Mouse (Mus musculus): ENCODE data around the gene Creg1.

The Creg1 gene

GRCm38 (mm10) chr1:165763635-165764372, at the start of gene Creg1:
Gene Creg1, plus strand, starts transcription at chr1:165763746.
- peak; percentile 96 for DNase-seq (ENCODE audit: low spot score)

GRCm38 (mm10) chr1:165713798-165714197, 49.7 kb upstream of the Creg1 start:
- DNase-seq (ENCODE audit: low spot score) = no peak

GRCm38 (mm10) chr1:165716426-165716825, 47.1 kb upstream of the Creg1 start:
- DNase-seq (ENCODE audit: low spot score) = no peak

GRCm38 (mm10) chr1:165717711-165718542, 45.6 kb upstream of the Creg1 start:
- no peak for DNase-seq (ENCODE audit: low spot score)

DNA sequence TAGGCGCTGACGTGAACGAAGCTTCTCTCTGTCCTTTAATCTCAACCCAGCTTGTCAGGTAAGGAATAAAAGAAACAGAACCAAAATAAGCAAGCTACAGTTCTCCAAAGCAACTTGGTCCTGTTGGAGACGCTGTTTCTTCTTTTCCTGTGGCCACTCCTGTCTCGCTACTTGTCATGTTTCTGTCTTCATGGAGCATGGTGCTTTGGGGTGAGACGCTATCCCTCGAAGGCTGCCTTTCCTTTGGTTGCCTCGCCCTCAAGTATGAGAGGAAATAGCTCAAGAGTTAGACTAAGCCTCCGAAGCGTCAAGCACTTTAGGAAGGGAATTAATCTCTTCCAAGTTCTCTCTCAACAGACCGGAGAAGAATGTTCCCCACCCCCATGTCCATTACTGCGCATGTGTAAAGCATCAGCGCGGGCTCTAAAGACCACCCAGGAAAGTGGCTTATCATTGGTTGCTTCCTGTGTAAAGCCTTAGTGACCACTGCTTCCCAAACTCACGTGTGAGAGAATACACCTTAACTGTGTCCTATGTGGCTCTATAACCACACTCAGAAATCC, 44.9 kb upstream of the Creg1 start:
- no peak for DNase-seq (ENCODE audit: low spot score)

DNA sequence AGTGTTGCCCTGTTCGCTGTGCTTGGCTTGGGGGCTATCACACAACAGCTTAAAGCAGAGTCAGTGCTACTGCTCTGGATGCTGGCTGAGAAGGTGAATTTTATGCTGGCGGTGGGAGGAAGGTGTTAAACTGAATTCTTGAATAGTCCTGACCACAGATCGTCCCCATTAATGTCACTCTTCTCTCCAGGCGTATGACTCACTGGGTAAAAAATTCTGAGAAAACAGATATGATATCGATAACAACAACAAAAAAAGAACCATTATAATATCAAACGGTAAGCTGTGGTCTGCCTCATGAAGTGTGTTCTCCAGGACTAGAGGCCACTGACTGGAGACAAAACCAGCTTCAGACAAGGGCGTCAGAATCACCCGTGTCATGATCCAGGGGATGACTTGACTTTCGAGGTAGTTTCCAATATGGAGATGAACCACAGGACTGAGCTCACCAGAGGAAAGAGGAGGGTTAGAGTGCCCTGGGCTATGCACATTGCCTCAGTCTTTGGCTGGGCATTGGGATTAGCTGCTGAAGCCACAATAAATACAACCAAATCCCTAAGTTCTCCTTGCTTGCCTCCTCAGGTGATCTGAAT, 40.9 kb upstream of the Creg1 start:
- DNase-seq (ENCODE audit: low spot score) = no peak

- no peak for DNase-seq (ENCODE audit: low spot score)
These were observed 39.1 kb upstream of the Creg1 start for GRCm38 (mm10) chr1:165724219-165725033.

- DNase-seq (ENCODE audit: low spot score) = no peak
These were observed 38.4 kb upstream of the Creg1 start for GRCm38 (mm10) chr1:165725039-165725644.

DNA sequence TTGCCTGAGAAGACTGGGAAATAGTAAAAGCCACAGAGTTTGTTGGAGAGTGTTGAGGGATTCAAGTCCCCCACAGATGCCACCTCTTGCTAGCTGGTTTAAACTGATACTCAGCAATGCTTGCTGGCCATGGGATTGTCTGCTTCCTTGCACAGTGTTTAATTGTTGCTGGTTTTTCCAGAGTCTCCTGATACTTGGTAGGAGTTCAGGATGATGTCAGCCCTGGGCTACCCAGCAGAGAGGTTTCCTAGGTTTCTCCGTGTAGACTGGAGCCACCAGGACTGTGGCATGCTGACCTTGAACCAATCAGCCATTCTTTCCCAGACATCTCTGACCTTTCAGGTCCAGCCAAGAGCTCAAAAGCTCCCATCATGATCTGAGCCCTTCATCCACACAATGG, 36.6 kb upstream of the Creg1 start:
- no peak for DNase-seq (ENCODE audit: low spot score)

DNA sequence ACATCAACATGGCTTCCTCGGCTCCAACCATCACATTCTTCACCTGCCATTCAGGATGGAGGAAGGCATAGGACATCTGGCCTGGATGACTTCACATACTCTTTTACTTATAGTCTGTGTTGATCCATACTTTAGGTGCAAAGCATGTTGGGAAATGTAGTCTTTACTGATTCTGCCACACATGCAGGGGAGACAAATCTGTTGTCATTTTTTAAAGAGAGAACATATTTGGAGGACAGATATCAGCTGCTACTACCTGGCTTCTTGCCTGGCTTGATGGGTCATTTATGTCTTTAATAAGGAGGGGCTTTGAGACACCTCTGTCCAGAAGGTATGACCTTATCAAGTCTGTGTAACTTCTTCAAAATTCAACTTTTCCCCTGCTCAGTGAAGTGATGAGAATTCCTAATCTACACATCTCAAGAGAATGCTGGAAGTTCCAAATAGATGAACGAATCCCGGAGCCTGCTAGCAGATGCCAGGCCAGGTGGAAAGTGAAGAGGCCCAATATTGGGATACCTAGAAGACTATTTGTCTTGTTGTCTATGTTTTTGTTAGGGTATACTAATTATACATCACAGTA, 35.4 kb upstream of the Creg1 start:
- no peak for DNase-seq (ENCODE audit: low spot score)

GRCm38 (mm10) chr1:165730129-165730528, 33.4 kb upstream of the Creg1 start:
- DNase-seq (ENCODE audit: low spot score) = no peak

- no peak for DNase-seq (ENCODE audit: low spot score)
These were observed 32.0 kb upstream of the Creg1 start for GRCm38 (mm10) chr1:165731553-165731952.

- DNase-seq (ENCODE audit: low spot score) = no peak
These were observed 28.7 kb upstream of the Creg1 start for GRCm38 (mm10) chr1:165734840-165735239.

- DNase-seq (ENCODE audit: low spot score) = peak; percentile 73
These were observed 27.4 kb upstream of the Creg1 start for GRCm38 (mm10) chr1:165735826-165736818.

GRCm38 (mm10) chr1:165737451-165737850, 26.1 kb upstream of the Creg1 start:
- no peak for DNase-seq (ENCODE audit: low spot score)

DNA sequence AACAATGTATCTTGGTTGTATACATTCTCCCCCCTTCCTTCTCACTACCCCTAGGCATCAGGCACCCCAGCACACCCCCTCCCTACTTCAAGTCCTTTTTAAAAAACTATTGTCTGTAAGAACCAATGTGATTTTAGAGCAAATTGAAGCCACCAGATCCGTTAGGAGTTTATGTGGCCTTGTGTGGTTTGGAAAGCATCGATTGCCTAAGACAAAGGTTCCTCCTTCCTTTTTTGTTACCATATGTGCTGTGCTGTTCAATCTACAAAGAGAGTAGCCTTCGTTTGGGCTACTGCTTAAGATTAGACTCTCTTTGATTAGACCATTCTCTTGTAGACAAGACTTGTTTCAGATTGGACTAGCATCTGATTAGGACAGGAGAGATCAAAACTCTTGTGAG, 25.7 kb upstream of the Creg1 start:
- no peak for DNase-seq (ENCODE audit: low spot score)

GRCm38 (mm10) chr1:165738985-165739384, 24.6 kb upstream of the Creg1 start:
- no peak for DNase-seq (ENCODE audit: low spot score)

- DNase-seq (ENCODE audit: low spot score) = no peak
These were observed 21.6 kb upstream of the Creg1 start for GRCm38 (mm10) chr1:165741989-165742388.

DNA sequence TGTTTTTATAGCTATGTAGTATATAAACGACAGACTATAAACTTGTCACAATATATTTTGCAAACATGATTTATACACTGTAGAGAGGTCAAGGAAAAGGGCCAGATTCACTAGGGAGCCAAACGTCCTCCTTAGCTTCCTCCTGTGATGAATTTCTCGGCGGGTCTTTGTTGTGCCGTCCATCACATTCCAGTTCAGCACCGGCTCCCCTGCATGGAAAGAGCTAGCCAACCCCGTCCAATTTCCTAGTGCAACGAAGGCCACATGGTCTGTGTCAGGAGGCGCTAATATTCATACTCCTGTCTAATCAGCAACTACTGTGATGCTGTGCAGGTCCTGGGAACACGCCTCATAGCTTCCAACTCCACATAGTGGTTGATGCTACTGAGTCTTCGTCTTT, 15.5 kb upstream of the Creg1 start:
- no peak for DNase-seq (ENCODE audit: low spot score)

DNA sequence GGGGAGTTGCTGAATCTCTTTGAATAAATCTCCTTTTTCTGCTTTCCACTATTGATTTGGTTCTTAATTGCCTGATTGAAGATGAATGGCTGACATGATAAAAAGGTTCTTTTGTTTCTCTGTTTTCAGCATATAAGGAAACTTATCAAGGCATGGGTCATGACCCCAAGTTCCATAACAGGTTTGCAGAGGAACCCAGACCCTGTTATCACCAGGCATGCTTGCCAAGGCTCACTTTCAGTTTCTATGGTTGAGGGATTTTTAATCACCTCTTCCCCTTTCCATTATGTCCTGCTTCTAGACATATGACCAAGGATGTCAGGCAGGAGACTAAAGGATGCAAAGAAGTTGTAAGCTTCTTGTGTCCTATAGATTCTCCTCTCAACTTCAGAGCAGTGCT, 12.4 kb upstream of the Creg1 start:
- no peak for DNase-seq (ENCODE audit: low spot score)
